Mouse (Mus musculus): Measurements from ENCODE around the gene Cacna1e. TPM values are rescaled to one million over a fixed set of nuclear protein-coding genes. Genes with fewer than 3 reads are reported as not detected.

Cacna1e gene
- total RNA-seq (2014; rRNA removed) = 68.4 and 76.9 TPM in 2 replicates
- polyA plus RNA-seq (2015; fragmentation: Nextera tagmentation; extraction: Ambion mirVana) = 7.6 and 10.3 TPM in 2 replicates

DNA sequence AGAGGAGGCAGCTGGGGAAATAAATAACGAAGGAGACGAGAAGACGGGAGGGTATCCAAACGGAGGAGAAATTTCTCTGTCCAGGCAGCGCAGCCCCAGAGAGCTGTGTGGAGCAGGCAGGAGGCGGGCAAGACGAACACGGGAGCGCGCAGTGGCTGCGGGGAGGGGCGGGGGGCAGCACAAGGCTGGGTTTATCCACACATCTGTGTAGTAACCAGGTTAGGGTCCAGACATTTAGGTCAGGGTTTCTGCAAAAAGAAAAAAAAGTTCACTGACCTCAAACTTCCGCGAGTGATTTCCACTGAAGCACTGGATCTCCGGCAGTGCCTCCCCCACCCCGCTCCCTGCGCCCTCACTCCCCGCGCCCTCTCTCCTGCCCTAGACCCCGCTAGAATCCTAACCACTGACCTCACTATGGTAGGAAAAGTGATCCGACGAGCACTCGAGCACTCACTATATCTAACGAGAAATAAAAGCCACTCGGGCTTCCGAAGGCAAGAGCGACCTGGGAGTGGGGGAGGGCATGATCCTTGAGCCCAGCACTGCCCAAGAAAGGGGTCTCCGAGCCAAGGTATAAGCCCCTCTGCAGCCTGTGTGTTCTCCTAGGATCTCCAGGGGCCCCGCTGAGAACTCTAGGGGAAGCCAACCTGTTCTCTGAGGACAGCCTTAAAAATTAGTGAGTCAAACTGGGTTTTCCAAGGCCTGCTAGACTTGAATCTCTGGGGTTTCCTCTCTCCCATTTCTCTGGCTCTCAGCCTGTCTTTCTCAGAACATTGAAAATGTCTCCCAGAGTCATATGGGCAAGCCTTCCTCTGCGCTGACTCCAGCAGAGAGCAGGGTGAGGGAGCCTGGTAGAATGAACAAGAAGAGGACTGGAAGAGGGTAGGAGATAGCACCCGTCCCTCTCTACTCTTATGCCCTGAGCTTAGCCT is at the start of gene Cacna1e:
Cacna1e (minus strand) TSS at position 227 of the 932 bp plus-strand sequence.
- H3K4me3 ChIP-seq (ENCODE audit: low read depth, low read length) = peak within 1 kb of the TSS; percentile 41
- H3K27me3 ChIP-seq (ENCODE audit: insufficient read depth, low read length) = peaks cover 4% of the 10 kb centered on the region; the same call in 1 of the 2 replicates
- ATAC-seq (ENCODE audit: low FRiP score) = 0 out of 2 replicates have a peak, but pooled peaks have one; percentile 25
- H3K27ac ChIP-seq (ENCODE audit: low read depth, low read length) = no peak within 1 kb of the TSS
- 7% methylated on average over 31 of the region's 31 CpGs for WGBS
- H3K4me1 ChIP-seq (ENCODE audit: insufficient read depth, low read length) = peaks cover 7% of the 10 kb centered on the region; the same call in 1 of the 2 replicates
- H3K4me2 ChIP-seq (ENCODE audit: low read depth, low read length, poor library complexity, severe bottlenecking) = peak within 1 kb of the TSS; percentile 77
- H3K9me3 ChIP-seq (ENCODE audit: low read length) = no peaks in the 10 kb centered on the region
- no peak for DNase-seq (ENCODE audit: low spot score)
- peak within 1 kb of the TSS; percentile 36 for H3K9ac ChIP-seq (replicated peaks; ENCODE audit: low read length, poor library complexity, severe bottlenecking)
- H3K36me3 ChIP-seq (ENCODE audit: insufficient read depth, low read length) = no peaks in the 10 kb centered on the region
- no peak for TF ChIP-seq CTCF (IDR thresholded peaks at IDR 0.05)

DNA sequence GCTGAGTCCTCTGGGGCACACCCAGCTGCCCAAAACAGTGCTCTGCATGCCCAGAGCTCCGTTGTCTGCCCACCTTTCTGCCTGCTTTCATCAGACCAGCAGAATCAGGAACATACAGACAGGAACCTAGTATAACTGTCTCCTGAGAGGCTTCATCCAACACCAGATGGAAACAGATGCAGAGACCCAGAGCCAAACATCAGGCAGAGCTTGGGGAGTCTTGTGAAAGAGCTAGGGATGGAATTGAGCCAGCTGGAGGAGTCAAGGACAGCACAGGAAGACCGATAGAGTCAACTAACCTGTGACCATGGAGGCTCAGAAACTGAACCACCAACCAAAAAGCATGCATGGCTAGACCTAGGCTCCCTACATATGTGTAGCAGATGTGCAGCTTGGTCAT is 34.1 kb upstream of the Cacna1e start:
- Histone ChIP-seq H3K36me3 (ENCODE audit: insufficient read depth, low read length) (no peaks in the 10 kb centered on the region), H3K4me3 (ENCODE audit: low read depth, low read length) (no peak overlapping the region), H3K9me3 (ENCODE audit: low read length) (no peaks in the 10 kb centered on the region), H3K4me2 (ENCODE audit: low read depth, low read length, poor library complexity, severe bottlenecking) (no peak overlapping the region), H3K9ac (replicated peaks; ENCODE audit: low read length, poor library complexity, severe bottlenecking) (no peak overlapping the region), H3K27me3 (ENCODE audit: insufficient read depth, low read length) (no peaks in the 10 kb centered on the region; the same call in 1 of the 2 replicates), H3K4me1 (ENCODE audit: insufficient read depth, low read length) (no peaks in the 10 kb centered on the region), H3K27ac (ENCODE audit: low read depth, low read length) (no peak overlapping the region)
- TF ChIP-seq CTCF (IDR thresholded peaks at IDR 0.05) = no peak
- ATAC-seq (ENCODE audit: low FRiP score) (no peak), DNase-seq (ENCODE audit: low spot score) (no peak)
- 87% methylated on average over 2 of the region's 2 CpGs for WGBS

DNA sequence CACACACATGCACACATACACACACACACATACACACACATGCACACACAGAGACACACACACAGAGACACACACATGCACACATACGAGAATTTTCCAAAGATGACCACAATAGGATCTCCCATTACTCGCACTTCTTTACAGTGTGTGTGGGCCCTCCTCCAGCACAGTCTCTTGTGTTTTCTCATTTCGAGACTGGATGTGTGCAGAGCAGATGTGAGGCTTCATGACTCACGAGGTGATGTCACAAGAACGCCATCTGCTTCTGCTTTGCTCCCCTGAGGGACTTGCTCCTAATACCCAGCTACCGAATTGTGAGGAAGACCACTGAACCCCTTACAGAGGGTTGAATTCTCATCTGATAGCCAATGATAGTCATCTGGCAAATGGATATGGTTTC is 33.1 kb upstream of the Cacna1e start:
- no peak overlapping the region for H3K9ac ChIP-seq (replicated peaks; ENCODE audit: low read length, poor library complexity, severe bottlenecking)
- H3K27ac ChIP-seq (ENCODE audit: low read depth, low read length) = no peak overlapping the region
- no peak for TF ChIP-seq CTCF (IDR thresholded peaks at IDR 0.05)
- 65% methylated on average over 6 of the region's 6 CpGs for WGBS
- no peaks in the 10 kb centered on the region; the same call in 1 of the 2 replicates for H3K27me3 ChIP-seq (ENCODE audit: insufficient read depth, low read length)
- H3K4me2 ChIP-seq (ENCODE audit: low read depth, low read length, poor library complexity, severe bottlenecking) = no peak overlapping the region
- no peaks in the 10 kb centered on the region for H3K9me3 ChIP-seq (ENCODE audit: low read length)
- peak; percentile 35 for DNase-seq (ENCODE audit: low spot score)
- H3K4me1 ChIP-seq (ENCODE audit: insufficient read depth, low read length) = no peaks in the 10 kb centered on the region
- ATAC-seq (ENCODE audit: low FRiP score) = no peak
- no peak overlapping the region for H3K4me3 ChIP-seq (ENCODE audit: low read depth, low read length)
- H3K36me3 ChIP-seq (ENCODE audit: insufficient read depth, low read length) = no peaks in the 10 kb centered on the region

DNA sequence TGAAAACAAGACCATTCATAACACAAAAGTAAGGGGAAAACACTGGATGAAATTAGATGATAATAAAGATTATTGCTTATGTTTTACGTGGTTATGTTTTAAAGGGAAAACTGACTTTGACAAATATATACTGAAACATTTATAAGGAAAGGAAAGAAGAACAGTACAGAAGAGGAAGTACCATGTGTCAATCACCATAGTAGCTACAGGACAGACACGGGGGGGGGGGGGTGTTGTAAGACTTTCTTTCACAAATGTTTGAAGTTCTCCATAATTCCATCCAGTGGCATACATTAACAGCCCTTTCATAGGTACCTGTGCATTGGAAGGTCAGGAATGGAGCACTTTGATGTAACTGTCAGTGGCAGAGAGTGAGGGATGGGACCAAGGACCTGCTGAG is 25.3 kb upstream of the Cacna1e start:
- TF ChIP-seq CTCF (IDR thresholded peaks at IDR 0.05) = no peak
- Histone ChIP-seq H3K9me3 (ENCODE audit: low read length) (no peaks in the 10 kb centered on the region), H3K9ac (replicated peaks; ENCODE audit: low read length, poor library complexity, severe bottlenecking) (no peak overlapping the region), H3K36me3 (ENCODE audit: insufficient read depth, low read length) (no peaks in the 10 kb centered on the region), H3K27me3 (ENCODE audit: insufficient read depth, low read length) (no peaks in the 10 kb centered on the region), H3K4me2 (ENCODE audit: low read depth, low read length, poor library complexity, severe bottlenecking) (no peak overlapping the region), H3K27ac (ENCODE audit: low read depth, low read length) (no peak overlapping the region), H3K4me3 (ENCODE audit: low read depth, low read length) (no peak overlapping the region), H3K4me1 (ENCODE audit: insufficient read depth, low read length) (no peaks in the 10 kb centered on the region)
- DNase-seq (ENCODE audit: low spot score) (no peak), ATAC-seq (ENCODE audit: low FRiP score) (no peak)
- 80% methylated on average over 2 of the region's 2 CpGs for WGBS

DNA sequence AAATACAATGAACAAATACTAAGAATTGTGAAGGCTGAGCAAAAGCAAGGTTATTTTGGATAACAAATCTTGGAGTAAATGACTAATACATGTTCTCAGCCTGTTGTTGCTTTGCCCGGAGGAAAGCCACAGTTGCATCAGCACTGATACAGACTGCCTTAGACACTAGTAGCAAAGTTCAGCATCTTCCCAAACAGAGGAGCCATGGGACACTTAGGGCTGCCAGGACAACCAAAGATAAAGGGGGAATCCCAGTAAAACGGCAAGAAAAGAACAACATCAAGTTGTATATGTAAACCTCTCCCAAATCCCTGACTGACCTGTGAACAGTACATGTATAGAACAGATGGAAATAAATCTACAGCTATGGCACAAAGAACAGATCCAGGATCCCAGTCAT is 13.1 kb upstream of the Cacna1e start:
- 93% methylated on average over 2 of the region's 2 CpGs for WGBS
- DNase-seq (ENCODE audit: low spot score) (no peak), ATAC-seq (ENCODE audit: low FRiP score) (no peak)
- H3K4me3 ChIP-seq (ENCODE audit: low read depth, low read length) = no peak overlapping the region
- no peaks in the 10 kb centered on the region for H3K27me3 ChIP-seq (ENCODE audit: insufficient read depth, low read length)
- no peak overlapping the region for H3K9ac ChIP-seq (replicated peaks; ENCODE audit: low read length, poor library complexity, severe bottlenecking)
- no peaks in the 10 kb centered on the region for H3K4me1 ChIP-seq (ENCODE audit: insufficient read depth, low read length)
- no peaks in the 10 kb centered on the region for H3K36me3 ChIP-seq (ENCODE audit: insufficient read depth, low read length)
- TF ChIP-seq CTCF (IDR thresholded peaks at IDR 0.05) = no peak
- no peak overlapping the region for H3K27ac ChIP-seq (ENCODE audit: low read depth, low read length)
- no peaks in the 10 kb centered on the region for H3K9me3 ChIP-seq (ENCODE audit: low read length)
- no peak overlapping the region for H3K4me2 ChIP-seq (ENCODE audit: low read depth, low read length, poor library complexity, severe bottlenecking)

DNA sequence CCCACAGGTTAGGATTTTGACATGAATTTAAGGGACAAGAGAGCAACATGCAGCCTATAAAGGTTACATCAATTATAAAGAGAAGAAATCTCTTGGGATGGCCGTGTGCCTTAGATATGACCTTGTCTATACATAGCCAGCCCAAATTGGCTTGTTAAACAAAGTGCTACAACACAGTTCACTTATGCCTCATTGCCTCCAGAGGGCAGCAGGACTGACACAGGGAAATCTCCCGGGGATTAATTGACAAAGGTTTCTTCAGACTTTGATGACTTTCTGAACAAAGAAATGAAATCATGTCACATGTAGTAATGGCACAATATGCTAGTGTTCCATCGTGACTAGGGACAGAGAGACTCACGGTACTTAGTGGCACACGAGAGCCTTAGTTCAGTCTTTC is 5.9 kb upstream of the Cacna1e start:
- WGBS = 61% methylated on average over 5 of the region's 5 CpGs
- H3K4me3 ChIP-seq (ENCODE audit: low read depth, low read length) = no peak overlapping the region

More for the DNA sequence above, 5.9 kb upstream of the Cacna1e start:
- H3K27ac ChIP-seq (ENCODE audit: low read depth, low read length) = no peak overlapping the region
- peak; percentile 44 for TF ChIP-seq CTCF (IDR thresholded peaks at IDR 0.05)
- no peak overlapping the region for H3K9ac ChIP-seq (replicated peaks; ENCODE audit: low read length, poor library complexity, severe bottlenecking)
- H3K4me2 ChIP-seq (ENCODE audit: low read depth, low read length, poor library complexity, severe bottlenecking) = no peak overlapping the region
- peaks cover 7% of the 10 kb centered on the region; the same call in 1 of the 2 replicates for H3K4me1 ChIP-seq (ENCODE audit: insufficient read depth, low read length)
- no peaks in the 10 kb centered on the region for H3K9me3 ChIP-seq (ENCODE audit: low read length)
- no peak for ATAC-seq (ENCODE audit: low FRiP score)
- peak; percentile 28 for DNase-seq (ENCODE audit: low spot score)
- no peaks in the 10 kb centered on the region for H3K27me3 ChIP-seq (ENCODE audit: insufficient read depth, low read length)
- no peaks in the 10 kb centered on the region for H3K36me3 ChIP-seq (ENCODE audit: insufficient read depth, low read length)
